Mouse (Mus musculus): Measurements from ENCODE around the gene Arhgdia. TPM values are rescaled to one million over a fixed set of nuclear protein-coding genes. Genes with fewer than 3 reads are reported as not detected.

Gene Arhgdia
- total and polyA plus RNA-seq, 3 experiments: 172 to 958 (median 417) TPM

GRCm38 (mm10) chr11:120549168-120549945 lies 32.1 kb downstream of the Arhgdia start, which contains the start of gene Mcrip1:
TSS of gene Mcrip1 (minus strand) at chr11:120549727.
- Histone ChIP-seq H3K79me2 (replicated peaks; ENCODE audit: control insufficient read depth, extremely low read depth, insufficient read depth, poor library complexity, severe bottlenecking) (no peaks in the 10 kb centered on the region), H3K9me3 (replicated peaks; ENCODE audit: low read length) (no peaks in the 10 kb centered on the region), H3K27ac (ENCODE audit: insufficient read depth, low read depth) (peak within 1 kb of the TSS; percentile 18), H3K9ac (ENCODE audit: insufficient read depth, low read depth) (peak within 1 kb of the TSS; percentile 81), H3K4me3 (replicated peaks in 1 of 3; ENCODE audit: low read depth in 2 of 3, low read length in 2 of 3, poor library complexity in 1 of 3) (peak within 1 kb of the TSS; percentile 75 to 87 (median 81)), H3K4me2 (ENCODE audit: insufficient read depth, low read depth, poor library complexity, severe bottlenecking) (peak within 1 kb of the TSS; percentile 77), H3K4me1 (ENCODE audit: control insufficient read depth in 1 of 2, insufficient read depth in 2 of 2) (peaks cover 11 to 28% of the 10 kb centered on the region in 2 experiments), H3K27me3 (replicated peaks) (no peaks in the 10 kb centered on the region), H3K36me3 (replicated peaks in 1 of 2; ENCODE audit: control insufficient read depth in 1 of 2, insufficient read depth in 1 of 2, low read length in 1 of 2) (peaks cover 6 to 47% of the 10 kb centered on the region in 2 experiments)
- dilution Hi-C loops (cut with MboI; ENCODE audit: extremely low pct_ligation_motif_present, extremely low pct_unique_long_range_greater_than_20kb, low sequenced_read_pairs): no loop called here
- peak; percentile 89 for DNase-seq (ENCODE audit: extremely low read depth)
- TF ChIP-seq SMC3 (IDR thresholded peaks at IDR 0.05; ENCODE audit: low read depth, low read length) (no peak), SIN3A (IDR thresholded peaks at IDR 0.05; ENCODE audit: low read length) (peak; percentile 72), MAFK (IDR thresholded peaks at IDR 0.05; ENCODE audit: insufficient replicate concordance, low read length) (no peak), KAT2A (IDR thresholded peaks at IDR 0.05; ENCODE audit: insufficient replicate concordance, low read length) (peak; percentile 52; the same call in 1 of the 2 replicates), MAZ (IDR thresholded peaks at IDR 0.05; ENCODE audit: low read depth, low read length) (no peak; the same call in 1 of the 2 replicates), ZC3H11A (IDR thresholded peaks at IDR 0.05; ENCODE audit: low read depth, low read length) (no peak), ZNF384 (IDR thresholded peaks at IDR 0.05; ENCODE audit: low read depth, low read length) (no peak), MEF2A (IDR thresholded peaks at IDR 0.05; ENCODE audit: borderline replicate concordance, low read depth, low read length) (0 out of 2 replicates have a peak, but pooled peaks have one; percentile 15), BHLHE40 (IDR thresholded peaks at IDR 0.05; ENCODE audit: low read depth, low read length) (peak; percentile 84), JUN (IDR thresholded peaks at IDR 0.05; ENCODE audit: insufficient read depth, low read depth, low read length) (no peak), ETS1 (conservative IDR thresholded peaks at IDR 0.05; ENCODE audit: low read depth, low read length) (0 out of 2 replicates have a peak, but pooled peaks have one; percentile 9), PAX5 (IDR thresholded peaks at IDR 0.05; ENCODE audit: low read length) (no peak), NRF1 (IDR thresholded peaks at IDR 0.05; ENCODE audit: low read depth, low read length) (peak; percentile 87), MXI1 (IDR thresholded peaks at IDR 0.05; ENCODE audit: low read depth, low read length) (peak; percentile 82), CTCF (conservative IDR thresholded peaks at IDR 0.05 in 1 of 2, IDR thresholded peaks at IDR 0.05 in 1 of 2; ENCODE audit: low read depth in 2 of 2, low read length in 2 of 2) (no peak), CHD1 (IDR thresholded peaks at IDR 0.05; ENCODE audit: low read depth, low read length) (0 out of 2 replicates have a peak, but pooled peaks have one; percentile 33), GABPA (IDR thresholded peaks at IDR 0.05; ENCODE audit: insufficient replicate concordance, low read depth, low read length) (no peak), CHD2 (IDR thresholded peaks at IDR 0.05; ENCODE audit: low read length) (no peak; the same call in none of the 2 replicates), TCF12 (IDR thresholded peaks at IDR 0.05; ENCODE audit: low read depth, low read length) (peak; percentile 83), ZMIZ1 (IDR thresholded peaks at IDR 0.05; ENCODE audit: low read depth, low read length) (peak; percentile 68; the same call in 1 of the 2 replicates), POLR2A (IDR thresholded peaks at IDR 0.05; ENCODE audit: low read depth, low read length) (peak; percentile 91), MYC (IDR thresholded peaks at IDR 0.05; ENCODE audit: low read depth, low read length) (peak; percentile 63; the same call in 1 of the 2 replicates), POLR2AphosphoS2 (IDR thresholded peaks at IDR 0.05; ENCODE audit: low read depth, low read length) (peak; percentile 83; the same call in 1 of the 2 replicates), USF1 (IDR thresholded peaks at IDR 0.05; ENCODE audit: low read depth, low read length) (peak; percentile 94), E2F4 (IDR thresholded peaks at IDR 0.05; ENCODE audit: insufficient replicate concordance, low read depth, low read length) (no peak), MAX (IDR thresholded peaks at IDR 0.05; ENCODE audit: low read length) (peak; percentile 97), EP300 (IDR thresholded peaks at IDR 0.05; ENCODE audit: low read length) (no peak), RAD21 (IDR thresholded peaks at IDR 0.05; ENCODE audit: low read depth, low read length) (no peak), HCFC1 (IDR thresholded peaks at IDR 0.05; ENCODE audit: low read depth, low read length) (peak; percentile 75), TBP (conservative IDR thresholded peaks at IDR 0.05; ENCODE audit: low read depth, low read length) (no peak), UBTF (IDR thresholded peaks at IDR 0.05; ENCODE audit: low read depth, low read length) (0 out of 2 replicates have a peak, but pooled peaks have one; percentile 44), IRF4 (IDR thresholded peaks at IDR 0.05; ENCODE audit: low read depth, low read length) (no peak), USF2 (conservative IDR thresholded peaks at IDR 0.05; ENCODE audit: low read depth, low read length) (peak; percentile 82), ZKSCAN1 (IDR thresholded peaks at IDR 0.05; ENCODE audit: borderline replicate concordance, low read depth, low read length) (no peak), NELFE (IDR thresholded peaks at IDR 0.05; ENCODE audit: low read depth, low read length) (peak; percentile 70), RCOR1 (conservative IDR thresholded peaks at IDR 0.05; ENCODE audit: low read depth, low read length) (no peak), ELF1 (IDR thresholded peaks at IDR 0.05; ENCODE audit: low read depth, low read length) (peak; percentile 82), JUND (conservative IDR thresholded peaks at IDR 0.05; ENCODE audit: low read depth, low read length) (no peak)
- in situ Hi-C loops (cut with MboI; ENCODE audit: low pct_ligation_motif_present, low pct_unique_long_range_greater_than_20kb, low sequenced_read_pairs): no loop called here
